Mouse (Mus musculus) liver, adult 2 months (tissue): Measurements from ENCODE around the gene Abcb6. TPM values are rescaled to one million over a fixed set of nuclear protein-coding genes. Genes with fewer than 3 reads are reported as not detected.
A peak's percentile ranks its signal among the peaks of the same experiment; 100 is the strongest.

Experiments used
- DNase-seq: peaks from one replicate; pipeline ENCODE4 v3.0.0-alpha.2; 2011; ENCODE audit warnings: low read depth, low spot score; ENCODE audit errors: extremely low read depth
- H3K27ac ChIP-seq: fragments of 200-500 bp; replicated peaks from 2 replicates; pipeline ENCODE4 v1.5.1; 2012; ENCODE audit warnings: low read depth, mild to moderate bottlenecking, control low read depth, inconsistent platforms, low read length; ENCODE audit not compliant: insufficient read depth
- H3K27me3 ChIP-seq: fragments of 200-500 bp; 2 replicates; pipeline ENCODE4 v1.6.1; 2012; ENCODE audit warnings: mild to moderate bottlenecking, moderate library complexity, low read length, inconsistent platforms; ENCODE audit not compliant: control insufficient read depth, insufficient read depth
- H3K36me3 ChIP-seq: fragments of 200-500 bp; 2 replicates; pipeline ENCODE4 v1.6.1; 2012; ENCODE audit warnings: low read length, inconsistent platforms; ENCODE audit not compliant: control insufficient read depth, insufficient read depth
- H3K4me1 ChIP-seq: fragments of 200-500 bp; 2 replicates; pipeline ENCODE4 v1.6.1; 2011; ENCODE audit warnings: low read length; ENCODE audit not compliant: control insufficient read depth, insufficient read depth
- H3K4me3 ChIP-seq: fragments of 200-500 bp; 2 replicates; pipeline ENCODE4 v1.5.1; 2011; ENCODE audit warnings: low read depth, mild to moderate bottlenecking, control low read depth, low read length, moderate library complexity; ENCODE audit not compliant: insufficient read depth
- H3K79me2 ChIP-seq: fragments of 200-500 bp; 2 replicates; pipeline ENCODE4 v1.6.1; 2012; ENCODE audit warnings: inconsistent platforms, mild to moderate bottlenecking, low read length, moderate library complexity; ENCODE audit not compliant: control insufficient read depth, insufficient read depth
- H3K9ac ChIP-seq: fragments of 200-500 bp; 2 replicates; pipeline ENCODE4 v1.6.1; 2012; ENCODE audit warnings: low read depth, mild to moderate bottlenecking, control low read depth, inconsistent platforms, low read length
- CTCF ChIP-seq: fragments of 200-500 bp; IDR thresholded peaks from 2 replicates; pipeline ENCODE4 v1.5.1; 2011; ENCODE audit warnings: low read depth, low read length, control low read depth
- POLR2A ChIP-seq: fragments of 200-500 bp; IDR thresholded peaks from 2 replicates; pipeline ENCODE4 v1.6.1; 2011; ENCODE audit warnings: low read length, control low read depth; ENCODE audit not compliant: insufficient read depth; ENCODE audit errors: extremely low read depth
- WGBS: fragments of 180-500 bp; shearing (Covaris S2); methylation state at CpG from one replicate; pipeline ENCODE4 v1.1.7; 2018; 5-methylcytosine and 5-hydroxymethylcytosine counted together
- polyA plus RNA-seq: library from polyadenylated mRNA; depleted of rRNA; stranded (reverse); fragments of >200 nt; gene quantifications from 2 replicates; pipeline ENCODE4 v1.2.3, GENCODE M21; 2012; rRNA removed
- total RNA-seq: library from RNA; depleted of rRNA; stranded (reverse); fragments of >200 nt; gene quantifications from 2 replicates; pipeline ENCODE4 v1.2.3, GENCODE M21; 2014; rRNA removed

The Abcb6 gene
- total and polyA plus RNA-seq, 2 experiments = 56.1 to 88.7 TPM

DNA sequence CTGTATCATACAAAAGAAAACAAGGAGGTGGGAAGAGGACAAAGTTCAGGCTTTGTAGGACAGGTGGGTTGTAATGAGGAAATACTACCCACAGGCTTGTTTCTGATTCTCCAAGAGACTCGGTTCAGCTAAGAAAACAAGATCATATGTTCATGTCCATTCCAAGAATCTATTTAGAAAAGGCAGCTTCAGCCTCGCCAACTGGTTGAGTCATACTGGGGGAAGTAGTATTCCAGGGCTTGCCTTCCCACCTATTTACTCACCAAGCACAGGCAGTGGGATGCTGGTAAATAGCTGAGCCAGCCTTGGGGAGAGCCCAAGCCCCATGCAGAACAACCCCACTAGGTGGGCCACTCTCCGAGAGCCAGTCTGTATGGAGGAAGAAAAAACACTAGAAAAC lies 51.6 kb downstream of the Abcb6 start:
- WGBS = 76% methylated on average over 3 of the region's 3 CpGs
- Histone ChIP-seq H3K79me2 (no peaks in the 10 kb centered on the region), H3K27ac (no peak overlapping the region), H3K27me3 (no peaks in the 10 kb centered on the region), H3K4me1 (peaks cover 10% of the 10 kb centered on the region), H3K4me3 (no peak overlapping the region), H3K9ac (no peak overlapping the region), H3K36me3 (no peaks in the 10 kb centered on the region)
- TF ChIP-seq CTCF (no peak), POLR2A (no peak)
- no peak for DNase-seq

DNA sequence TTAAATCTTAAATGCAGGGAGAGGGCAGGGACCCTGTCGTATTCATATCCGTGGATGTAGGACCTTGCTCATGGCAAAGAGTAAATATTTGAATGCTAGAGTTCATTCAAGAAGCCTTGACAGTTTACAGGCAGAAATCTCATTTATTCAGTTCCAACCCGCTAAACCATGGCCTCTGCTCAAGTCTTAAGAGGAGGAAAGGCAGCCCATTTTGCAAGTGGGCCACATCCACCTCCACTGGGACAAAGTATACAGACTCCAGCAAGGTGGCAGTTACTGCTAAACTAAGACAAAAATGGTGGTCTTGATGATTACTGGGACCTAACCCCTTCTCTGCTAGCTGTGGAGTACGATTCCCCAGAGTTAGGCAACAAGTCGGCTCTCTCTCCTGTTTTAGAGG lies 54.8 kb downstream of the Abcb6 start:
- H3K4me3 ChIP-seq = peak overlapping the region; percentile 91
- no peak for DNase-seq
- peak overlapping the region; percentile 47 for H3K9ac ChIP-seq
- no peaks in the 10 kb centered on the region for H3K79me2 ChIP-seq
- H3K27ac ChIP-seq = peak overlapping the region; percentile 94
- H3K4me1 ChIP-seq = peaks cover 16% of the 10 kb centered on the region
- 19% methylated on average over 5 of the region's 5 CpGs for WGBS
- TF ChIP-seq POLR2A = no peak
- no peak for TF ChIP-seq CTCF
- H3K36me3 ChIP-seq = no peaks in the 10 kb centered on the region
- no peaks in the 10 kb centered on the region for H3K27me3 ChIP-seq

DNA sequence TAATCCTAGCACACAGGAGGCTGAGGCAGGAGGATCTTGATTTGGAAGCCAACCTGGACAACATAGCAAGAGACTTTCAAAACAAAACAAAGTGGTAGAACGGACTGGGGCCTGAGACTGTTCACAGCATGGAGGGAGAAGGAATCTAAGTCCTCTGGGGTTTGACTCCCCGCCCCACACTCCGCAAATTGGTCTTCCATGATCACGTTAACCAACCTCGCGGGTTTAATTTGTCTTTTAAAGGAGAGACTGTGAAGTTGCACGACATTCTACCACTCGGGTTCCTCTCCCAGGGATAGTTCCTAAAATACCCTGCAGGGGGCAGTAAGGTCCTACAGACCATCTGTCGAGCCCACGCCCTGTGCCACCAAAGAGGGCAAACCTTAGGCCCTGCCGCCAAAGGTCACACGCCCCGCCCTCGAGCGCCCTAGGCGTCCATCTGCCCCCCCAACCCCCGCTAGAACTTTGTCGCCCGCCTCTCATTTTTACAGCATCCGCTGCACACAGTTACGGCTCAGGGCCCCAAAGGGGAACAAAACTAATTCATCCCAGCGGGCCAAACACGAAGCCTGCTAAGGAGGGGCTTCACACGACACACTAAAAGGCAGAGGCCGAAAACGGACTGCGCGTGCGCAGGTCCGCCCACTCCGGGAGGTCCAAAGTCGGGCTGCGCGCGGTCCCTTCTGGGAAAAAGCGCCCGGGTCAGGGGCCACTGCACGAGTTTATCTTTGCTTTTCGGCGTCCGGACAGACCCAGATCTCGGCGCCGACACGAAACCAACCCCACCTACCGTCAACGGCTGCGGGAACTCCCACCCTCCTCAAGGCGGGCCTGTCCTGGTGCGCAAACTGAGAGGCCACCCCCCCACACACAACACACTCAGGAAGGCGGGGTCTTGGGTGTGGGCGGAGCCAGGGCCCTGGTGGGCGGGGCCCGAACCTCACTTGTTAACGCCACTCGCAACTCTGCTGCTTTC lies 55.6 kb downstream of the Abcb6 start, which contains the start of gene Nhej1:
TSS of gene Nhej1 (minus strand) at position 855 of the 976 bp plus-strand sequence.
- Histone ChIP-seq H3K36me3 (no peaks in the 10 kb centered on the region), H3K27me3 (no peaks in the 10 kb centered on the region), H3K27ac (peak within 1 kb of the TSS; percentile 94), H3K79me2 (no peaks in the 10 kb centered on the region), H3K4me3 (peak within 1 kb of the TSS; percentile 91), H3K9ac (peak within 1 kb of the TSS; percentile 94), H3K4me1 (peaks cover 16% of the 10 kb centered on the region)
- peak; percentile 86 for TF ChIP-seq CTCF
- peak; percentile 53; the same call in 1 of the 2 replicates for TF ChIP-seq POLR2A
- WGBS = 1% methylated on average over 56 of the region's 56 CpGs
- DNase-seq = peak; percentile 85

DNA sequence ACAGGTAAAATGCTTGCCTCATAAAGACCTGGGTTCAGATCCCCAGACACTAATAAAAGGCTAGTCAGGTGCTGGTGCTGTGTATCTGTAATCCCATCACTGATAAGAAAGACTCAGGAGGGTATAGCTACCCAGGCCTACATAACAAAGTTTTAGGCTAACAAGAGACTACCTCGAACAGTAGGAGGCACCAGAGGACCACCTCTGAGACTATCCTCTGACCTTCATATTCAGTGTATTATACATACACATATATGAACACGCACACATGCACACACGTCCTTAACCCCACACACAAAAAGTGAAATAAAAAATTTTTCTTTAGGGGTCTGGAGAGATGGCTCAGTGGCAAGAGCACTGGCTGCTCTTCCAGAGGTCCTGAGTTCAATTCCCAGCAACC lies 58.0 kb downstream of the Abcb6 start:
- Histone ChIP-seq H3K4me1 (peaks cover 16% of the 10 kb centered on the region), H3K79me2 (no peaks in the 10 kb centered on the region), H3K9ac (no peak overlapping the region), H3K27me3 (no peaks in the 10 kb centered on the region), H3K27ac (0 out of 2 replicates have a peak overlapping the region, but pooled peaks have one; percentile 32), H3K36me3 (no peaks in the 10 kb centered on the region), H3K4me3 (no peak overlapping the region)
- no peak for TF ChIP-seq POLR2A
- TF ChIP-seq CTCF = no peak
- 86% methylated on average over 3 of the region's 3 CpGs for WGBS
- no peak for DNase-seq

Other genes starting within 250 kb of the Abcb6 start
- gene Cfap65, start 244.8 kb downstream of the Abcb6 start, total RNA-seq = not detected in 2 replicates
- not detected in 2 replicates for gene Cfap65, start 244.8 kb downstream of the Abcb6 start, polyA plus RNA-seq
- gene Ihh, start 228.7 kb downstream of the Abcb6 start, total RNA-seq = 0.55 and 0.87 TPM in 2 replicates
- gene Ihh, start 228.7 kb downstream of the Abcb6 start, polyA plus RNA-seq = 1.4 and 3.5 TPM in 2 replicates
- 1.1 and 1.9 TPM in 2 replicates for gene Nhej1, start 55.2 kb downstream of the Abcb6 start, total RNA-seq
- 1.6 and 2.2 TPM in 2 replicates for gene Nhej1, start 55.2 kb downstream of the Abcb6 start, polyA plus RNA-seq
- gene Slc23a3, start 46.5 kb downstream of the Abcb6 start, total RNA-seq = 0.20 TPM in 1 of 2 replicates, not detected in the other
- 0.10 and 0.15 TPM in 2 replicates for gene Slc23a3, start 46.5 kb downstream of the Abcb6 start, polyA plus RNA-seq
- 26.4 and 37.4 TPM in 2 replicates for gene Cnppd1, start 37.7 kb downstream of the Abcb6 start, total RNA-seq
- 33.5 and 44.3 TPM in 2 replicates for gene Cnppd1, start 37.7 kb downstream of the Abcb6 start, polyA plus RNA-seq
- gene Retreg2, start 37.6 kb downstream of the Abcb6 start, total RNA-seq = 77.6 and 103 TPM in 2 replicates
- gene Retreg2, start 37.6 kb downstream of the Abcb6 start, polyA plus RNA-seq = 284 and 310 TPM in 2 replicates
- gene Zfand2b, start 11.7 kb downstream of the Abcb6 start, total RNA-seq = 30.5 and 32.4 TPM in 2 replicates
- 79.7 and 81.4 TPM in 2 replicates for gene Zfand2b, start 11.7 kb downstream of the Abcb6 start, polyA plus RNA-seq
- gene Ankzf1, start 11.8 kb upstream of the Abcb6 start, total RNA-seq = 17.7 and 19.5 TPM in 2 replicates
- gene Ankzf1, start 11.8 kb upstream of the Abcb6 start, polyA plus RNA-seq = 12.5 and 16.6 TPM in 2 replicates
- gene Atg9a, start 11.8 kb upstream of the Abcb6 start, total RNA-seq = 23.5 and 35.8 TPM in 2 replicates
- gene Atg9a, start 11.8 kb upstream of the Abcb6 start, polyA plus RNA-seq = 75.0 and 75.4 TPM in 2 replicates
- gene Glb1l, start 30.4 kb upstream of the Abcb6 start, total RNA-seq = 3.7 and 4.8 TPM in 2 replicates
- gene Glb1l, start 30.4 kb upstream of the Abcb6 start, polyA plus RNA-seq = 2.1 and 2.5 TPM in 2 replicates
- 57.3 and 63.5 TPM in 2 replicates for gene Stk16, start 30.4 kb upstream of the Abcb6 start, total RNA-seq
- 190 and 221 TPM in 2 replicates for gene Stk16, start 30.4 kb upstream of the Abcb6 start, polyA plus RNA-seq
- 80.9 and 117 TPM in 2 replicates for gene Tuba4a, start 39.5 kb upstream of the Abcb6 start, total RNA-seq
- gene Tuba4a, start 39.5 kb upstream of the Abcb6 start, polyA plus RNA-seq = 242 and 267 TPM in 2 replicates
- gene A630095N17Rik, start 51.7 kb upstream of the Abcb6 start, total RNA-seq = not detected in 2 replicates
- not detected in 2 replicates for gene A630095N17Rik, start 51.7 kb upstream of the Abcb6 start, polyA plus RNA-seq
- gene Dnajb2, start 56.0 kb upstream of the Abcb6 start, total RNA-seq = 25.4 and 30.3 TPM in 2 replicates
- 55.9 and 60.4 TPM in 2 replicates for gene Dnajb2, start 56.0 kb upstream of the Abcb6 start, polyA plus RNA-seq
- under 0.01 and 0.13 TPM in 2 replicates for gene Ptprn, start 84.1 kb upstream of the Abcb6 start, total RNA-seq
- not detected in 2 replicates for gene Ptprn, start 84.1 kb upstream of the Abcb6 start, polyA plus RNA-seq
- gene Resp18, start 98.0 kb upstream of the Abcb6 start, total RNA-seq = 0.28 and 1.5 TPM in 2 replicates
- gene Resp18, start 98.0 kb upstream of the Abcb6 start, polyA plus RNA-seq = not detected in 2 replicates
- gene Dnpep, start 137.6 kb upstream of the Abcb6 start, total RNA-seq = 89.8 and 102 TPM in 2 replicates
- gene Dnpep, start 137.6 kb upstream of the Abcb6 start, polyA plus RNA-seq = 106 and 111 TPM in 2 replicates
- gene Des, start 179.9 kb upstream of the Abcb6 start, total RNA-seq = 3.1 and 4.0 TPM in 2 replicates
- 2.4 and 2.5 TPM in 2 replicates for gene Des, start 179.9 kb upstream of the Abcb6 start, polyA plus RNA-seq
- gene Speg, start 194.9 kb upstream of the Abcb6 start, total RNA-seq = 0.55 and 1.5 TPM in 2 replicates
- gene Speg, start 194.9 kb upstream of the Abcb6 start, polyA plus RNA-seq = 1.7 and 3.4 TPM in 2 replicates